Mouse (Mus musculus): ENCODE measurements around the gene Ppil4. TPM values are rescaled to one million over a fixed set of nuclear protein-coding genes. Genes with fewer than 3 reads are reported as not detected.

The Ppil4 gene
- polyA plus RNA-seq, 1 experiment from 2014 or later = 44.0 TPM

DNA sequence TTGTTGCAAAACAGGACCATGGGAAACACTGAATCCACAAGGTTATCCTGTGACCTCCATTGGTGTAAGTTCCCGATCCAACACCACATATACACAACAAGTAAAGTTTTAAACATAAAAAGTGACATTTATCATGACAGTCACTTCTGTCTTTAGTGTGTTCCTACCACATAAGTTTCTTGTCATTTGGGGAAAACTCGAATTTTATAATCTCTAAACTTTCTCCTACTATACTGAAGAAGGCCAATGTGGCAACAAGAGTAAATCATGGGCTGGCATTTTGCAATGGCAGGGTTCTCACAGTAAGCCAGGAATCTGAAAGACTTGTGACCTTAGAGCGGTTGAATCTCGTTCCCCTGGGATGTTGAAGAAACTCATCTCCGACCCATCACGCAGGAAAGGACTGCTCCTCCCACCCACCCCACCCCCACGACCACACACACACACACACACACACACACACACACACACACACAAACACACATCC lies 12.9 kb upstream of the Ppil4 start:
- ATAC-seq (ENCODE audit: insufficient number of reproducible peaks, insufficient read depth, low FRiP score, low read depth) = no peak
- H3K4me3 ChIP-seq (ENCODE audit: low read depth, low read length) = peak overlapping the region; percentile 96
- no peak overlapping the region for H3K27ac ChIP-seq (ENCODE audit: low read length)
- 15% methylated on average over 7 of the region's 7 CpGs for WGBS
- H3K9me3 ChIP-seq (ENCODE audit: control insufficient read depth, low read depth, low read length) = no peaks in the 10 kb centered on the region
- no peaks in the 10 kb centered on the region for H3K27me3 ChIP-seq (ENCODE audit: control insufficient read depth, insufficient read depth, low read length)
- no peaks in the 10 kb centered on the region for H3K4me1 ChIP-seq (ENCODE audit: control insufficient read depth, insufficient read depth, low read length)
- peak overlapping the region; percentile 54 for H3K4me2 ChIP-seq (replicated peaks; ENCODE audit: low read depth, low read length)
- H3K36me3 ChIP-seq (ENCODE audit: control insufficient read depth, insufficient read depth, low read length) = peaks cover 10% of the 10 kb centered on the region; the same call in 1 of the 2 replicates
- H3K9ac ChIP-seq (replicated peaks; ENCODE audit: low read depth, low read length) = no peak overlapping the region

DNA sequence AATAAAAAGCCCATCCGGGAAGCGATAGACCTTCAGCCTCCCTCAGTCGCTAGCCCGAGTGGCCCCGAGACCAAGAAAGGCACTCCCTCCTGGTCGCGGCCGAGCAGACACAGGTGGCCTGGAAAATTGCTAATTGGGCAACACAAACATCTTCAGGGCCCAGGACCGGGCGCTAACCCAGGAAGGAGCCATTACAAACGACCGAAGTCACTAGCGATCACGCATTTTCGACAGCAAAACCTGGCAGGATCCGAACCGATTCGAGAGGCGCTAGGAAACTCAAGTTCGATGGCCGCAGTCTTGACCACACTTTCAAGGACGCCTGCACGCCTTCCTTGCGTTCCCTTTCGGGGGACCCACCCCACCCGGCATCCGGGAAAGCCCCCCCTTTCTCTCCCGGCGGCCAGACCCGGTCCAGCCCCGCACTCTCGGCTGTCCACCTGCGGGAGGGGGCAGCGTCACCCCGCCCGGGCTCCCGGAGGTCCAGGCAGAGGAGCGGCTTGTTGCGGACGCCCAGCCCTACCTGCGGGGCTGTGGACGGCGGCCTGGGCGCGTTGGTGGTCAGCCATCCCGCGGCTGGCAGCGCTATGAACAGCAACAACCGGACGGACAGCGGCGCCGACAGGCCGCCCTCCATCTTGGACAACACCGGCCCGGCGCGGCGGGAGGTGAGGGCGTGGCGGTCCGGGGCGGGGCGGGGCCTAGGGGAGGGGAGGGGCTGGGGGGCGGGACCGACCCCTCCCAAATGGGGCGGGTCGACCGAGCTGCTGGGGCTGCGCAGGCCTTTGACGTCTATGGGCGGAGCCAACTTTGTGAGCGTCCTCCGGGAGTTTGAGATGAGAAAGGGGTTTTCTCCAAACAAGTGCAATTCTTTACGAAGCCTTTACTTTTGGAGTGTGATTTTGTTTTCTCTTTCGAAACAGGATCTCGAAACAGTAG lies 12.2 kb upstream of the Ppil4 start:
- H3K27me3 ChIP-seq (ENCODE audit: control insufficient read depth, insufficient read depth, low read length) = no peaks in the 10 kb centered on the region
- peak; percentile 94 for ATAC-seq (ENCODE audit: insufficient number of reproducible peaks, insufficient read depth, low FRiP score, low read depth)
- H3K9me3 ChIP-seq (ENCODE audit: control insufficient read depth, low read depth, low read length) = no peaks in the 10 kb centered on the region
- H3K4me2 ChIP-seq (replicated peaks; ENCODE audit: low read depth, low read length) = peak overlapping the region; percentile 54
- H3K9ac ChIP-seq (replicated peaks; ENCODE audit: low read depth, low read length) = peak overlapping the region; percentile 76
- WGBS = 1% methylated on average over 75 of the region's 77 CpGs
- no peaks in the 10 kb centered on the region for H3K4me1 ChIP-seq (ENCODE audit: control insufficient read depth, insufficient read depth, low read length)
- peak overlapping the region; percentile 11; the same call in 1 of the 2 replicates for H3K27ac ChIP-seq (ENCODE audit: low read length)
- H3K36me3 ChIP-seq (ENCODE audit: control insufficient read depth, insufficient read depth, low read length) = 0 out of 2 replicates have a peak, but pooled peaks cover 3% of the 10 kb centered on the region
- H3K4me3 ChIP-seq (ENCODE audit: low read depth, low read length) = peak overlapping the region; percentile 96

GRCm38 (mm10) chr10:7781214-7781613 lies 11.5 kb upstream of the Ppil4 start:
- H3K9me3 ChIP-seq (ENCODE audit: control insufficient read depth, low read depth, low read length) = no peaks in the 10 kb centered on the region
- no peaks in the 10 kb centered on the region for H3K4me1 ChIP-seq (ENCODE audit: control insufficient read depth, insufficient read depth, low read length)
- WGBS = 44% methylated on average over 3 of the region's 3 CpGs
- H3K27me3 ChIP-seq (ENCODE audit: control insufficient read depth, insufficient read depth, low read length) = no peaks in the 10 kb centered on the region
- 0 out of 2 replicates have a peak, but pooled peaks cover 3% of the 10 kb centered on the region for H3K36me3 ChIP-seq (ENCODE audit: control insufficient read depth, insufficient read depth, low read length)
- peak overlapping the region; percentile 51 for H3K4me2 ChIP-seq (replicated peaks; ENCODE audit: low read depth, low read length)
- H3K9ac ChIP-seq (replicated peaks; ENCODE audit: low read depth, low read length) = 0 out of 2 replicates have a peak overlapping the region, but pooled peaks have one; percentile 10
- peak overlapping the region; percentile 96 for H3K4me3 ChIP-seq (ENCODE audit: low read depth, low read length)
- 0 out of 2 replicates have a peak, but pooled peaks have one; percentile 4 for ATAC-seq (ENCODE audit: insufficient number of reproducible peaks, insufficient read depth, low FRiP score, low read depth)
- no peak overlapping the region for H3K27ac ChIP-seq (ENCODE audit: low read length)

DNA sequence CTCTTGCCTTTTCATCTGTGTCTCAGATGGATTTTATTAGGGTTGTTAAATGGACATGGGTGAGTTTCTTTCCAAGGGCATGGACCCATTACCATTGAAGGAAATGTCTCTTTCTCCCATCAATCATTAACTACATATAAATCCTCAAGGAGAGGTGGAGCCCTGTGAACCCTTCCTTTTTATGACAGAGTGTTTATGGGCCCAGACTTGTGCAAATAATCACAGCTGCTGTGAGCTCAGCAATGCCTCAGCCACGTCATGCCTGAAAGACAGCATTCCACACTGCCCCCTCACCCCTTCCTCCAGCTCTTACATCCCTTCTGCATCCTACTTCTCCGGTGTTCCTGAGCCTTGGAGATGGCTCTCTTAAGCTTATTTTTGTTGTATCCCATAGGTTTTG lies 5.4 kb upstream of the Ppil4 start:
- Histone ChIP-seq H3K27me3 (ENCODE audit: control insufficient read depth, insufficient read depth, low read length) (no peaks in the 10 kb centered on the region), H3K4me2 (replicated peaks; ENCODE audit: low read depth, low read length) (no peak overlapping the region), H3K9me3 (ENCODE audit: control insufficient read depth, low read depth, low read length) (no peaks in the 10 kb centered on the region), H3K9ac (replicated peaks; ENCODE audit: low read depth, low read length) (no peak overlapping the region), H3K4me1 (ENCODE audit: control insufficient read depth, insufficient read depth, low read length) (peaks cover 4% of the 10 kb centered on the region; the same call in 1 of the 2 replicates), H3K4me3 (ENCODE audit: low read depth, low read length) (no peak overlapping the region), H3K27ac (ENCODE audit: low read length) (no peak overlapping the region), H3K36me3 (ENCODE audit: control insufficient read depth, insufficient read depth, low read length) (peaks cover 13% of the 10 kb centered on the region; the same call in 1 of the 2 replicates)
- ATAC-seq (ENCODE audit: insufficient number of reproducible peaks, insufficient read depth, low FRiP score, low read depth) = no peak
- 33% methylated on average over 2 of the region's 2 CpGs for WGBS

GRCm38 (mm10) chr10:7792254-7792750 lies 389 bp upstream of the Ppil4 start:
- H3K4me3 ChIP-seq (ENCODE audit: low read depth, low read length) = peak overlapping the region; percentile 89
- WGBS = 1% methylated on average over 10 of the region's 10 CpGs
- H3K4me1 ChIP-seq (ENCODE audit: control insufficient read depth, insufficient read depth, low read length) = peaks cover 14% of the 10 kb centered on the region
- H3K9ac ChIP-seq (replicated peaks; ENCODE audit: low read depth, low read length) = peak overlapping the region; percentile 66
- H3K36me3 ChIP-seq (ENCODE audit: control insufficient read depth, insufficient read depth, low read length) = peaks cover 27% of the 10 kb centered on the region
- ATAC-seq (ENCODE audit: insufficient number of reproducible peaks, insufficient read depth, low FRiP score, low read depth) = no peak; the same call in 1 of the 2 replicates
- H3K27ac ChIP-seq (ENCODE audit: low read length) = peak overlapping the region; percentile 13; the same call in 1 of the 2 replicates
- H3K4me2 ChIP-seq (replicated peaks; ENCODE audit: low read depth, low read length) = peak overlapping the region; percentile 48
- no peaks in the 10 kb centered on the region for H3K9me3 ChIP-seq (ENCODE audit: control insufficient read depth, low read depth, low read length)
- H3K27me3 ChIP-seq (ENCODE audit: control insufficient read depth, insufficient read depth, low read length) = no peaks in the 10 kb centered on the region

DNA sequence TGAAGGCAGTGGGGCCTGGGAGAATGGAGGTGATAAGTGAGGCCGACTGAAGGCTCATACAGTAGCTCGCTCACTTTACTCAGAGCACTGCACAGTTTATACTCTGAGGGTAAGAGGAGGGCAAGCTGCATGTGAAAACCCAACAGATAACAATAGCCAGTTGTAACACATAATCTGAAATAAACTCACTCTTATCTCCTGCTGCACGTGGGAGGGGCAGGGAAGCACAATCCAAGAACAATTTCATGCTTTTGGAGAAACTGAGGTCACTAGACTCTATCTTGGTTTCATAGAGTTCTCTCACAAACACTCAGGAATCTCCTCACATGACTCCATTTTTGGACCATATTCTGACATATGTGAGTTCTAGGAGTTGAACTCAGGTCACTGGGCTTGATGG lies 8.6 kb downstream of the Ppil4 start:
- no peak overlapping the region for H3K4me3 ChIP-seq (ENCODE audit: low read depth, low read length)
- ATAC-seq (ENCODE audit: insufficient number of reproducible peaks, insufficient read depth, low FRiP score, low read depth) = no peak
- H3K4me1 ChIP-seq (ENCODE audit: control insufficient read depth, insufficient read depth, low read length) = no peaks in the 10 kb centered on the region
- H3K9ac ChIP-seq (replicated peaks; ENCODE audit: low read depth, low read length) = no peak overlapping the region
- H3K9me3 ChIP-seq (ENCODE audit: control insufficient read depth, low read depth, low read length) = no peaks in the 10 kb centered on the region
- H3K36me3 ChIP-seq (ENCODE audit: control insufficient read depth, insufficient read depth, low read length) = peaks cover 62% of the 10 kb centered on the region
- H3K27me3 ChIP-seq (ENCODE audit: control insufficient read depth, insufficient read depth, low read length) = no peaks in the 10 kb centered on the region
- WGBS = 92% methylated on average over 3 of the region's 3 CpGs
- H3K4me2 ChIP-seq (replicated peaks; ENCODE audit: low read depth, low read length) = no peak overlapping the region
- no peak overlapping the region for H3K27ac ChIP-seq (ENCODE audit: low read length)

DNA sequence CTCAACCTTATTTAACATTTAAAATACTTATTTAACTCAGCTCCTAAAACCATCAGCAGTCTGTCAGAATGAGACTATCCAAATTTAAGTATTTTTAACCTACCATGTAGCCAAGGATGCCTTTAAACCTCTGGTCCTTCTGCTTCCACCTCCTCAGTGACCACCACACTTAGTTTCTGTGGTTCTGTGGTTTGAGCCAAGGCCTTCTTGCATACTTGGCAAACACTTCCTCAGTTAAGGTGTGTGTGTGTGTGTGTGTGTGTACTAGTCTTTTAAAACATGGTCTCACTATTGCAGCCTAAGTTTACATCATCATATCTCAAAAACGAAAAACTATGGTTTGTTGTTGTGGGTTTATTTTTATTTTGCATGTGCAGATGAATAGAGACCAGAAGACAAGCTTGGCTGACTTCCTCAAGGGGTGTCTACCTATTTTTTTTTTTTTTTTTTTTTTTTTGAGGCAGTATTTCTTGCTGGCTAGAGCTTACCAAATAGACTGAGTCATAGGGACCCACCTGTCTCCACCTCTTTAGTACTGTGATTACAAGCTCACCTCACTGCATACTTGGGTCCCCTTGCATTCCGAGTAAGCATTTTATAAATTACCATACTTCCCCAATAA lies 9.9 kb downstream of the Ppil4 start:
- no peak overlapping the region for H3K9ac ChIP-seq (replicated peaks; ENCODE audit: low read depth, low read length)
- peaks cover 57% of the 10 kb centered on the region for H3K36me3 ChIP-seq (ENCODE audit: control insufficient read depth, insufficient read depth, low read length)
- H3K27me3 ChIP-seq (ENCODE audit: control insufficient read depth, insufficient read depth, low read length) = no peaks in the 10 kb centered on the region
- no peak for ATAC-seq (ENCODE audit: insufficient number of reproducible peaks, insufficient read depth, low FRiP score, low read depth)
- no peak overlapping the region for H3K4me2 ChIP-seq (replicated peaks; ENCODE audit: low read depth, low read length)
- WGBS = 93% methylated on average over 2 of the region's 2 CpGs
- H3K9me3 ChIP-seq (ENCODE audit: control insufficient read depth, low read depth, low read length) = no peaks in the 10 kb centered on the region
- no peak overlapping the region for H3K4me3 ChIP-seq (ENCODE audit: low read depth, low read length)
- no peak overlapping the region for H3K27ac ChIP-seq (ENCODE audit: low read length)
- no peaks in the 10 kb centered on the region for H3K4me1 ChIP-seq (ENCODE audit: control insufficient read depth, insufficient read depth, low read length)

- Histone ChIP-seq H3K27me3 (ENCODE audit: control insufficient read depth, insufficient read depth, low read length) (no peaks in the 10 kb centered on the region), H3K27ac (ENCODE audit: low read length) (no peak overlapping the region), H3K36me3 (ENCODE audit: control insufficient read depth, insufficient read depth, low read length) (peaks cover 49% of the 10 kb centered on the region), H3K9ac (replicated peaks; ENCODE audit: low read depth, low read length) (no peak overlapping the region), H3K4me1 (ENCODE audit: control insufficient read depth, insufficient read depth, low read length) (no peaks in the 10 kb centered on the region), H3K9me3 (ENCODE audit: control insufficient read depth, low read depth, low read length) (no peaks in the 10 kb centered on the region), H3K4me3 (ENCODE audit: low read depth, low read length) (no peak overlapping the region), H3K4me2 (replicated peaks; ENCODE audit: low read depth, low read length) (no peak overlapping the region)
- 55% methylated on average over 2 of the region's 2 CpGs for WGBS
- ATAC-seq (ENCODE audit: insufficient number of reproducible peaks, insufficient read depth, low FRiP score, low read depth) = 0 out of 2 replicates have a peak, but pooled peaks have one; percentile 49
These were observed 17.2 kb downstream of the Ppil4 start for GRCm38 (mm10) chr10:7809937-7810336.
